ENCODE assay signal across 8 mouse cellular contexts in the genomic region with DNA sequence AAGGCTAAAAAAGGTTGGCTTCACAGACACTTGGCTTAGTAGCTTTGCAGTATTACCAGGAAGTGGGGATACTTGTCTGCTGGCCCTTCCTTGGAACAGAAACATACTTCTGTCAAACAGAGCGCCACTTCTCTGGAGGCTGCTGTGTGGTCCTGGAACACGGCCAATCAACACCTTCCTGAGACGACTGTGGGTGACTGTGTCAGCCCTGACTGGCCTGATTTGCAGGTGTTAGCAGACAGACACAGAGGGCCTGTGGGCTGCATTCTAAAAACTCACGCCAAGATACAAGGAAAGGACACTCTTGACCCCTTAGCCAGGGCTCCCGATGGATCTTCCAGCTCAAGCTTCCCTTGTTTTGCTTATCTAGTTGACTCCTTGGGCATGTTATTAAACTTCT. TPM values are rescaled to one million over a fixed set of nuclear protein-coding genes. Genes with fewer than 3 reads are reported as not detected.
A peak's percentile ranks its signal among the peaks of the same experiment; 100 is the strongest.
DNase-seq lines count a peak whose midpoint lies in the region; ATAC-seq and TF ChIP-seq lines count a peak whose summit lies in the region.

No protein-coding gene starts in this region.

- no peak overlapping the region for H3K9ac ChIP-seq in intestine, embryonic 15.5 days
- H3K9ac ChIP-seq in intestine, postnatal 0 days (ENCODE audit: low read depth, low read length) = no peak overlapping the region
- H3K9ac ChIP-seq in ES-Bruce4 (ENCODE audit: low read depth, poor library complexity, severe bottlenecking) = no peak overlapping the region

- H3K27me3 ChIP-seq in intestine, embryonic 15.5 days (replicated peaks) = no peaks in the 10 kb centered on the region
- no peaks in the 10 kb centered on the region for H3K27me3 ChIP-seq in intestine, postnatal 0 days (replicated peaks; ENCODE audit: control insufficient read depth, insufficient read depth, low read length)
- H3K27me3 ChIP-seq in ES-Bruce4 (ENCODE audit: control insufficient read depth, insufficient read depth, low read length, poor library complexity, severe bottlenecking) = no peaks in the 10 kb centered on the region

- no peak for ATAC-seq in CD4-positive, CD25-positive, alpha-beta regulatory T cell, adult 4 months
- no peak for ATAC-seq in intestine, embryonic 15.5 days
- ATAC-seq in intestine, postnatal 0 days = no peak

- H3K4me1 ChIP-seq in intestine, embryonic 15.5 days (replicated peaks) = 0 out of 2 replicates have a peak, but pooled peaks cover 11% of the 10 kb centered on the region
- no peaks in the 10 kb centered on the region for H3K4me1 ChIP-seq in intestine, postnatal 0 days (replicated peaks; ENCODE audit: control insufficient read depth, insufficient read depth, low read length)
- H3K4me1 ChIP-seq in ES-Bruce4 (ENCODE audit: control insufficient read depth, insufficient read depth, low read length) = no peaks in the 10 kb centered on the region
- peaks cover 4% of the 10 kb centered on the region for H3K4me1 ChIP-seq in lung, adult 2 months (ENCODE audit: control insufficient read depth, insufficient read depth, low read length)

- 0 out of 2 replicates have a peak overlapping the region, but pooled peaks have one; percentile 32 for H3K27ac ChIP-seq in intestine, embryonic 15.5 days
- H3K27ac ChIP-seq in intestine, postnatal 0 days (ENCODE audit: low read depth, low read length) = no peak overlapping the region
- H3K27ac ChIP-seq in ES-Bruce4 (ENCODE audit: insufficient read depth, low read length) = peak overlapping the region; percentile 91

- peak; percentile 41 for DNase-seq in CD4-positive, CD25-positive, alpha-beta regulatory T cell, adult 2 months (ENCODE audit: low read depth, low spot score)
- peak; percentile 41 for DNase-seq in lung, adult 2 months
- DNase-seq in right cerebral cortex, postnatal 4 days = no peak
- no peak for DNase-seq in retina, postnatal 1 day

- 0 out of 2 replicates have a peak, but pooled peaks cover 4% of the 10 kb centered on the region for H3K36me3 ChIP-seq in intestine, embryonic 15.5 days
- peaks cover 4% of the 10 kb centered on the region for H3K36me3 ChIP-seq in intestine, postnatal 0 days (ENCODE audit: control insufficient read depth, insufficient read depth)
- H3K36me3 ChIP-seq in ES-Bruce4 (ENCODE audit: control insufficient read depth, insufficient read depth, low read length, poor library complexity, severe bottlenecking) = no peaks in the 10 kb centered on the region

- no peak for TF ChIP-seq CTCF in intestine, postnatal 0 days (IDR thresholded peaks at IDR 0.05; ENCODE audit: low read depth)
- no peak for TF ChIP-seq CTCF in ES-Bruce4 (IDR thresholded peaks at IDR 0.05; ENCODE audit: low read depth, low read length)
- TF ChIP-seq CTCF in lung, adult 2 months (IDR thresholded peaks at IDR 0.05; ENCODE audit: insufficient read depth, low read length) = no peak

- no peak for TF ChIP-seq EP300 in ES-Bruce4 (IDR thresholded peaks at IDR 0.05; ENCODE audit: insufficient read depth, low read depth, low read length)

- H3K4me2 ChIP-seq in intestine, embryonic 15.5 days (replicated peaks) = no peak overlapping the region
- no peak overlapping the region for H3K4me2 ChIP-seq in intestine, postnatal 0 days (replicated peaks; ENCODE audit: low read depth)

- no peak overlapping the region for H3K4me3 ChIP-seq in intestine, embryonic 15.5 days (replicated peaks)
- no peak overlapping the region for H3K4me3 ChIP-seq in intestine, postnatal 0 days (ENCODE audit: low read depth, low read length)
- H3K4me3 ChIP-seq in ES-Bruce4 (ENCODE audit: low read depth, low read length) = no peak overlapping the region
- H3K4me3 ChIP-seq in lung, adult 2 months (replicated peaks; ENCODE audit: extremely low read depth, low read depth, low read length) = no peak overlapping the region

- H3K9me3 ChIP-seq in intestine, embryonic 15.5 days = no peaks in the 10 kb centered on the region
- no peaks in the 10 kb centered on the region for H3K9me3 ChIP-seq in intestine, postnatal 0 days (ENCODE audit: control insufficient read depth)
- no peaks in the 10 kb centered on the region for H3K9me3 ChIP-seq in ES-Bruce4 (replicated peaks; ENCODE audit: control insufficient read depth, insufficient read depth, low read length, poor library complexity, severe bottlenecking)

- WGBS in intestine, embryonic 15.5 days = 65% methylated on average over 5 of the region's 5 CpGs
- WGBS in intestine, postnatal 0 days = 61% methylated on average over 5 of the region's 5 CpGs
- 33% methylated on average over 5 of the region's 5 CpGs for WGBS in lung, adult 2 months

- TF ChIP-seq POLR2A in ES-Bruce4 (IDR thresholded peaks at IDR 0.05; ENCODE audit: insufficient read depth, low read length) = no peak
- no peak for TF ChIP-seq POLR2A in lung, adult 2 months (IDR thresholded peaks at IDR 0.05; ENCODE audit: borderline replicate concordance, extremely low read depth, low read depth, low read length)

RNA-seq across cellular contexts. Expression of a gene that starts 0.9 kb away (rescaled TPM):
- 100 to 1,000 TPM in 1 of 2 experiments, 10 to 100 TPM in 1; 96.6 to 109 TPM for polyA plus RNA-seq in CD4-positive, CD25-positive, alpha-beta regulatory T cell, adult 4 months (2017; shearing (Covaris generic))
- polyA plus RNA-seq in intestine, embryonic 15.5 days (2015; fragmentation: Nextera tagmentation; extraction: Ambion mirVana) = 338 and 345 TPM in 2 replicates
- 256 and 269 TPM in 2 replicates for polyA plus RNA-seq in intestine, postnatal 0 days (2015; fragmentation: Nextera tagmentation; extraction: Ambion mirVana)
- 218 and 242 TPM in 2 replicates for polyA plus RNA-seq in ES-Bruce4 (2011; ENCODE audit: insufficient read depth, insufficient read length, low read depth, missing spikeins)
- polyA plus RNA-seq in lung, adult 2 months (2012; rRNA removed) = 201 and 261 TPM in 2 replicates

RNA-seq across cellular contexts. Expression of a gene that starts 1.0 kb away (rescaled TPM):
- polyA plus RNA-seq in CD4-positive, CD25-positive, alpha-beta regulatory T cell, adult 4 months (2017; shearing (Covaris generic)) = 1 to 10 TPM in 1 of 2 experiments, not detected in 1; 3.0 TPM
- 4.1 and 5.4 TPM in 2 replicates for polyA plus RNA-seq in intestine, embryonic 15.5 days (2015; fragmentation: Nextera tagmentation; extraction: Ambion mirVana)
- polyA plus RNA-seq in intestine, postnatal 0 days (2015; fragmentation: Nextera tagmentation; extraction: Ambion mirVana) = 18.9 TPM in 2 replicates
- 50.7 and 57.6 TPM in 2 replicates for polyA plus RNA-seq in ES-Bruce4 (2011; ENCODE audit: insufficient read depth, insufficient read length, low read depth, missing spikeins)
- not detected in 2 replicates for polyA plus RNA-seq in lung, adult 2 months (2012; rRNA removed)

RNA-seq across cellular contexts. Expression of a gene that starts 17.1 kb away (rescaled TPM):
- 10 to 100 TPM; 42.0 to 65.6 TPM for polyA plus RNA-seq in CD4-positive, CD25-positive, alpha-beta regulatory T cell, adult 4 months (2017; shearing (Covaris generic))
- polyA plus RNA-seq in intestine, embryonic 15.5 days (2015; fragmentation: Nextera tagmentation; extraction: Ambion mirVana) = 65.0 and 70.3 TPM in 2 replicates
- polyA plus RNA-seq in intestine, postnatal 0 days (2015; fragmentation: Nextera tagmentation; extraction: Ambion mirVana) = 36.4 and 37.8 TPM in 2 replicates
- polyA plus RNA-seq in ES-Bruce4 (2011; ENCODE audit: insufficient read depth, insufficient read length, low read depth, missing spikeins) = 40.2 and 43.2 TPM in 2 replicates
- polyA plus RNA-seq in lung, adult 2 months (2012; rRNA removed) = 41.6 and 54.2 TPM in 2 replicates

RNA-seq across cellular contexts. Expression of a gene that starts 23.4 kb away (rescaled TPM):
- 100 to 1,000 TPM; 107 to 179 TPM for polyA plus RNA-seq in CD4-positive, CD25-positive, alpha-beta regulatory T cell, adult 4 months (2017; shearing (Covaris generic))
- 146 and 156 TPM in 2 replicates for polyA plus RNA-seq in intestine, embryonic 15.5 days (2015; fragmentation: Nextera tagmentation; extraction: Ambion mirVana)
- polyA plus RNA-seq in intestine, postnatal 0 days (2015; fragmentation: Nextera tagmentation; extraction: Ambion mirVana) = 200 and 201 TPM in 2 replicates
- 83.2 and 89.6 TPM in 2 replicates for polyA plus RNA-seq in ES-Bruce4 (2011; ENCODE audit: insufficient read depth, insufficient read length, low read depth, missing spikeins)
- 199 and 223 TPM in 2 replicates for polyA plus RNA-seq in lung, adult 2 months (2012; rRNA removed)

Comparison
In these comparisons a context has a peak if more than half of its experiments do, and no peak if none do; other contexts are left out.
1. DNase-seq: peak in CD4-positive, CD25-positive, alpha-beta regulatory T cell, adult 2 months (single experiment) and lung, adult 2 months (single experiment); none in right cerebral cortex, postnatal 4 days (single experiment) and retina, postnatal 1 day (single experiment).